Mouse (Mus musculus): ENCODE measurements at regions not wholly inside any gene's neighbourhood (a gene's known extent, or its start where the extent isn't known, plus 50 kb on each side); places are given as distances from the start of the nearest gene placed in this dataset.
A peak's percentile ranks its signal among the peaks of the same experiment; 100 is the strongest.

- DNase-seq (ENCODE audit: low read depth) = no peak
These were observed 318.0 kb upstream of the Npvf start for GRCm38 (mm10) chr6:50972268-50972667.

DNA sequence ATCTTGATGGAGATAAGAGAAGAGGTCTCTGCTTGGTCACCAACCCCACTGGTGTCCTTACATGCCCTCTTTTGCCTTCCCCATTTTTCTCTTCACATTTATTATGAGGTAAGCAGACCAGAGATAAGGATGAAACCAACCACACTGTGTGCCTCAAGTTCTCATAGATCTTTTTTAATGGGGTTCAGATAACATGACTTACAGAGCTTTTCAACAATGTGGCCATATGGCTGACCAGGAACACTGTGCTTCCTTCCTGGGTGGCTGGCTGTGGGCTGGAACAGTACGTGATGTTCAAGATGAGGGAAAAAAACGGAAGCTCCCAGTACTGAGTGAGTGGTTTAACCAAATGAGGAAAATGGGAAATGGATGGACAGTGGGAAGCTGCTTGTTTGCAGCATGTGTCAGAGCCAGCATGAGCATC is 319.0 kb upstream of the Npvf start:
- peak; percentile 3 for DNase-seq (ENCODE audit: low read depth)

DNA sequence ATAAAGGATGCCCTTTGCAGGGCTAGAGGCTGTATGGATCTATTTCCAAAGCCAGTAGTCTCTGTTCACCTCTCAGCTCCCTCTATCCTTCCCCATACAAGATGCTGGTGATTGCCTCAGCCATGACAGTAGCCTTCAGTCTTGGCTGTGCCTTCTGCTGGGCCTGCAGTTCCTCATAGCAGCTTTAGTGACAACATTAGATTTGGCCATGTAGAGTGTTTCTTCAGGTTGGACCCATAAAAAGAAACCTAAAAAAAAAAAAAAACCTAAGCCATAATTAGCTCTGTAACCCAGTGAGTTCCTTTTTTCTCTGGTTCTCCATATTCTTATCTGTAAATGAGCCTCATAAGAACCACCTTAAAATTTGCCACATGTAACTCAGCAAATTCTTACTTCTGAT is 319.6 kb upstream of the Npvf start:
- DNase-seq (ENCODE audit: low read depth) = no peak

- DNase-seq (ENCODE audit: low read depth) = no peak
These were observed 320.7 kb upstream of the Npvf start for GRCm38 (mm10) chr6:50974961-50975360.

GRCm38 (mm10) chr6:50976973-50977372 is 322.7 kb upstream of the Npvf start:
- DNase-seq (ENCODE audit: low read depth) = no peak

GRCm38 (mm10) chr6:50977381-50977780 is 323.1 kb upstream of the Npvf start:
- DNase-seq (ENCODE audit: low read depth) = no peak

- DNase-seq (ENCODE audit: low read depth) = no peak
These were observed 323.8 kb upstream of the Npvf start for GRCm38 (mm10) chr6:50978016-50978415.

GRCm38 (mm10) chr6:50978571-50978970 is 324.3 kb upstream of the Npvf start:
- no peak for DNase-seq (ENCODE audit: low read depth)

DNA sequence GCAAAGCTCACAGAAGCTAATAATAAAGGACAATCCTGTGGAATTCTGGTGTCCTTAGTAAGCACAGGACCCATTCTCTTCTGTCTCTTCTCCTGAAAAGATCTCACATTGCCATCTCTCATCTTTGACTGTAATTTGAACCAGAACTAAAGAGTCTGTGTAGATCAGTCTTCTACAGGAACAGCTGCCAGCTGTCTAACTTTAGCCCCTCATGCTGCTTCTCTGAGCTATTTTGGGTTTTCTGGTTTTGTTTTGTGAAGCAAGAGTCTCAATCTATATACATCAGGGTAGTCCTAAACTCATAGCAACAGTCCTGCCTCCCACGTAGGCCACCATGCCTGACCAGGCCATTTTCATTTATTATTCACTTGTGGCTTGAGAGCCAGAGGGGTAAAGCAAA is 325.5 kb upstream of the Npvf start:
- no peak for DNase-seq (ENCODE audit: low read depth)

DNA sequence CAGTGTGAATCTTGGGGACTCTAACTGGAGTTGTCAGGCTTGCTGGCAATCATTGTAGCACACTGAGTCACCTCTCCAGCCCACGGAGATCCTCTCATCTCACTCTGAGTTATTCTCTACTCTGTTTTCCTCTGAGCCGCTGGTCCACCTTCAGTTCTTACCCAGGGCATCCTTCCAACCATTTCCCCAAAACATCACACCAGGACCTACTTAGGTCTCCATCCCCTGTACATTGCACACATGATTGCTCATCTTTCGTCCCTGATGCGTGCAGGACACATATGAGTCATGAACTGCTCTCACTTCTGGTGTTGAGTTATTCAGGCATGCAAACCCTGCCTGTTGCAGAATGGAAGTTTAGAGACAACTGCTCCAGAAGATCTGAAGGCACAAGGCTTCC is 326.1 kb upstream of the Npvf start:
- no peak for DNase-seq (ENCODE audit: low read depth)

- no peak for DNase-seq (ENCODE audit: low read depth)
These were observed 327.6 kb upstream of the Npvf start for GRCm38 (mm10) chr6:50981702-50982309.

DNA sequence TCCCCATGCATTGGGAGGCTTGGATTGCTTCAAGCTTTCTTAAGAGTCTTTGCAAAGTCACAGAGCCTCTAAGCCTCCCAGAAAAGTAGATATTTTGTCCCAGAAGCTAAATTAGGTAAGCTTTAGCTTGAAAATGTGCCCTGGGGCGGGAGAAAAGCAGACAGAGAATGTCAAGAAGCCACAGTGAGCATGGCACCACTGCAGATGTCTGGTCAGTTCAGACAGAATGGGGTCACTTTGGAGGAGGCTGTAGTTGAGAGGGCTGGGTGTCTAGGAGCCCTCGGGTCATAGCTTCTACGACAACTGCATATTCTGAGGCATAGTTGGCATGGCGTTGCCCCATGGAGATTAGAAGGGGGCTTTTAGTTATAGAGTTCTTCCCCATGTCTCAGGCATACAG is 328.6 kb upstream of the Npvf start:
- no peak for DNase-seq (ENCODE audit: low read depth)

DNA sequence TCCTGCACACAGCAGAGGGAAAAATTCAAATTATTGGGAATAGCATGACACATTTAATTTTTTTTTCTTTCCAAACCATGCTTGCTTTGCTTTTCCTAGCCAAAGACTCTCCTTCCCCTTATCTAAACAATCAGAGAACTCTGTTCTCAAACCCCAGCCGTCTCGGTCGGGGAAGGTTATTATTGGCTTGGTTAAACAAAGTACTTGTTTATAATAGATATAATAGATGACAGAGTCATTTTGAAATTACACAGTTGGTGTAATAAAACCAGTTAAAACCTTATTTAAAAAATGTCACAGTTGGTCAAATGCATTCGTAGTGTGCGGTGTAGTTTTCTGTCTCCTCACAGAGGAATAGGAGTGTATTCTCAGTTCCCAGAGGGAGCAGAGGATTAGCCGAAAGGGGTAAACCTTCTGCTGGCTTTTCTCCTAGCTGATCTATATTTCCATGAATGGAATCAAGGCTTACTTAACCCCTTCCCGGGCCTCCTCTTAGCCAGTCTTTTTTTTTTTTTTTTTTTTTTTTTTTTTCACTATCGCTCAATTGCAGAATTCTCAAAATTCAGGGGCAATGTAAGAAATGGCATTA is 329.4 kb upstream of the Npvf start:
- DNase-seq (ENCODE audit: low read depth) = no peak

GRCm38 (mm10) chr6:50984157-50984905 is 330.1 kb upstream of the Npvf start:
- DNase-seq (ENCODE audit: low read depth) = no peak

GRCm38 (mm10) chr6:50986270-50986924 is 332.2 kb upstream of the Npvf start:
- DNase-seq (ENCODE audit: low read depth) = no peak

DNA sequence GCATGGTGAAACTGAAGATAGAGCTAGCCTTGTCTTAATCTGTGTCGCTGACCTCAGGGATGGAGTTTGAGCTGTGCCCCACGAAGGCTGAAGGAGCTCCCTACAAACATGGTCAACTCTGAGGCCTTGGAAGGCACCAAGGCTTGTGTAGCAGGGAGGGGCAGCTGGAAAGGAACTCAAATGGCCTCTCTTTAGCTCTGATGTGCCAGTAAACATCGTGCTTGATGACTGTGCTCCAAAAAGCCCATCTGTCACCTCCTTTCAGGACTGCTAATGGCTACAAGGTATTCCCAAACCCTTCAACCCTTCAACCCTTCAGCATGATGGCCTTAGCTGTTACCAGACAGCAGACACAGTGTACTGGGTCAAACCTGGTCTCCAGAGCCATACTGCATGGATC is 334.3 kb upstream of the Npvf start:
- DNase-seq (ENCODE audit: low read depth) = no peak

DNA sequence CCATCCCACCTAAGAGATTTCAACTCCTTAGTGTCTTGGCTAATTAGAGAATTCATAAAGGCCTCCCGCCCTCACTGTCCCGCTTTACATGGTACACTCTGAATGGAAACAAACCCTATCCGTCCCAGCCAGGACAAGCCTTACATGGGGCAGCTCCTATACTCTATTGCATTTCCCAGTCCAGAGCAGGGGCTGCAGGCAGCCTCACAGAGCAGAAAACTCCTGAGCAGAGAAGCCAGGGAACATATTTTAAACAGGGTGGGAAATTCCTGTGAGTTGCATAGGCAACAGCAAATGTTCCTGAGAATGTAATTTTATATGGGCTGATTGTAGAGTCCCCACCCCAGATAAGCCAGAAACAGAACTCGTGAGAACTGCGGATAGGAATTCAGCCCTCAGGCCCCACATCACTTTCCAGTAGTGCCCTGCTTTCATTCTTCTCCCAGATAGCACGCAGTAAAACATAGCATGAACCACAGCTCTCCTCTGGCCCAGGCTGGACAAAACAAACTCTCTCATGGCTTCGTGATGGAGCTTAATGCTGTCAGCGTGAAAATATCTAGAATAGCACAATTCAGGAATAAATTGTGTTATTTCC is 337.4 kb upstream of the Npvf start:
- no peak for DNase-seq (ENCODE audit: low read depth)

GRCm38 (mm10) chr6:50993952-50994351 is 339.7 kb upstream of the Npvf start:
- no peak for DNase-seq (ENCODE audit: low read depth)

DNA sequence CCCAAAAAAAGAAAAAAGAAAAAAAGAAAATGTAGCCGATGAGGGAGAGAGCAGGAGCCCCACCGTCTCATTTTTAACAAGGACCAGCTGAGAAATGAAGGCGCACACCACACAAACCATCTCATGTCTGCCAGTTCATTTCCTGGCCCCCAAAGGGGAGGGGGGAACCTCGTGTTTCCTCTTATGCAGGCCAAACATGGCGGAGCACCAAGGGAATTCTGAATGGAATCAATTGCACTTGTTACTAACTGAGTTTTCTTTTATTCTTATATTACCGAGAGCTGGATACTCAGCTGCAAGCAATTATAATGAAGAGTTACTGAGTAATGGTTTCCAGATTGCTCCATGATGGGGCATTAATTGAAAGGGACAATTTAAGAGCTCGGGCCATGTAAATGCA is 348.5 kb upstream of the Npvf start:
- no peak for DNase-seq (ENCODE audit: low read depth)

- DNase-seq (ENCODE audit: low read depth) = no peak
These were observed 351.9 kb upstream of the Npvf start for GRCm38 (mm10) chr6:51006074-51006591.

DNA sequence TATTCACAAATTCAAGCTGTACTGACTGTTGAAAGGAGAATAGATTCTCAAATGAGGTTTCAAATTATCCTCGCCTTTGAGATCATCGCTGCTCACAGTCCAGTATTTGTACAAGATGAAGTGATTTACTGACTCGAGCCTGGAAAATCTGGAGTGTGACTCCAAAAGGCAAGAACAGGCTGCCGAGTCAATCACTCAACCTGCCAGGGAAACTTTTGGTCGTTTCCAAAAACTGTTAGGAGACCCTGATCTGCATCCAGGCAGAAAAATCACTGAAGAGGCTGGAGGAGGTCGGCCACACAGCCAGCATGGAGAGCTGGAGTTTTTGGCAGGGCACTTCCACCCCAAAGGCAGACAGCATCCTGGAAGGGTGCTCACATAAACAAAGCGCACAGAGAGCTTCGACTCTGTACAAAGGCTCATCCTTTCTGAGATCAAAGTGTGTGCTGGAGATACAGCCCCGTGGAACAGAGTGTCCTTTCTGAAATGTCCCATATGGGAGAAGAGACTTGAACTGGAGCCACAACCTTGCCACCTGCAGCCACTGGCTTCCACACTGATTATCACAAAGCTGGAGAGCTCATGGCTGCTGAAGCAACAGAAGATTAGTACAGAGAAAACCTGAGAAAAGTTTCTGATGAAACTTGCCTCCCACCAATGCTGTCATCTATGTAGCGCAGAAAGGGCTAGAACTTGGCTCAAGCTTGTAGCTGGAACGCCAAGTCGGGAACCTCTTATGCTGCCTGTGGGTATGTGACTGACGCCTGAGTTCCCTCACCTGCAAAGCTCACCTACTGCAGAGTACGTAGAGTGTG is 355.5 kb upstream of the Npvf start:
- no peak for DNase-seq (ENCODE audit: low read depth)

DNA sequence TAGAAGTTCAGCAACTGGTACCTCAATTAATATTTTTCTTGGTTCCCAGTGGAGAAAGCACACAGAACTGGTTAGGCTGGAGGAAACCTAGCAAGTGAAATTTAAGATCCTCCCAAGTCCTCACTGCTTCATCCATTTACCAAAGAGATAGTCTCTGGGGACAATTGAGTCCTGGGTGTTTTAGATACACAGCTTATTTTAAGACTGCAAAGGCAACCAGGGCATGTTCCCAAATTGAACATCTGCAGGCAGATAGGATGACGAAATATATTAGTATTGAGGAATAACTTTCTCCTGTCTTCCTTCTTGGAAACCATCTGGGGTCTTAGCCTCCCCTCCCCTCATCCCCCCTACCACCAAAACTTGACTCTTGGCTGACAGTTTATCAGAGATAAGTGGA is 356.3 kb upstream of the Npvf start:
- no peak for DNase-seq (ENCODE audit: low read depth)
